Mouse (Mus musculus): Measurements from ENCODE around the gene Klhdc2. TPM values are rescaled to one million over a fixed set of nuclear protein-coding genes. Genes with fewer than 3 reads are reported as not detected.

The Klhdc2 gene
- total and polyA plus RNA-seq, 3 experiments, result 46.7 to 114 (median 93.1) TPM

DNA sequence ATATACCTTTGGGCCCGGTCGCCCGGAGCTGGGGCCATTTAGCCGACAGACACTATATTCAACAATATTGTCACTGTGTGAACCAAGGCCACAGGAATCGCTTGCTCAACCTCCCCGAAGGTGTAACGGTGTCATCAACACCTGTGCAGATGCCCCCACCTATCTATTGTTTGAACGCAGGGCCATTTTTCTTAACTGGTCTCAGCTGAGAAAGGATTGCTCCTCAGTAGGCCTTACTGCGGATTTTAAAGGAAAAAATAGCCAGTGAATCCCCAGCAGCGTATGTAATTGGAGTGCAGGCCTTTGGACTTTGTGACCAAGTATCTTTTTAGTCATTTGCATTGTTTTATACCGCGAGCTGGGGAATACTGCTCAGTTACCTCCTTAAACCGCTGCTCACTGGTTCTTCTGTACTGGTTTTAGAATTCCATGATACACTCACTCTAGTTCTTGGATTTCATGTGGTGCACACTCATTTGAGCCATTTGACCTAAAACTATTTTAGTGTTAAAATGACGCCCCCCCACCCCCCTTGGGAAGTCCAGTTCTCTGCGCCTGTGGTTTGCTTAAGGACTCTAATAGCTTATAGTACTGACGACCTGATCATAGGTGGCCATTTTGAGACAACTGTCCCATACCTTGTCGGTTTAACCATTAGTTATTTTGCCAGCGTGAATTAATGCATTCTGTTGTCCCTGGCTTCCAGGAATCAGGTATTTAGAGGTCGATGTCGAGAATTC, 1.1 kb downstream of the Klhdc2 start:
- intact Hi-C loops (cut with DNase I), result loop anchor here (2.0 to 5.0 kb wide), 2 partner anchors 57 to 100 kb away; partner anchors contain the start of genes Dnaaf2, Gm49383 and Klhdc1
- peaks cover 6% of the 10 kb centered on the region for H3K4me1 ChIP-seq (ENCODE audit: control insufficient read depth, insufficient read depth, low read length)
- peak overlapping the region; percentile 99 for H3K9ac ChIP-seq (ENCODE audit: low read depth, low read length)
- H3K36me3 ChIP-seq (ENCODE audit: control insufficient read depth, insufficient read depth, low read length), result peaks cover 8% of the 10 kb centered on the region
- 18% methylated on average over 20 of the region's 20 CpGs for WGBS
- H3K27ac ChIP-seq, result peak overlapping the region; percentile 95
- peak overlapping the region; percentile 80 for H3K4me3 ChIP-seq
- H3K79me2 ChIP-seq (replicated peaks; ENCODE audit: control insufficient read depth, insufficient read depth, low read length), result peaks cover 3% of the 10 kb centered on the region; the same call in 1 of the 2 replicates
- no peak for DNase-seq
- H3K27me3 ChIP-seq (ENCODE audit: control insufficient read depth, insufficient read depth, low read length), result no peaks in the 10 kb centered on the region
- TF ChIP-seq CTCF (IDR thresholded peaks at IDR 0.05) (no peak), EP300 (IDR thresholded peaks at IDR 0.05; ENCODE audit: insufficient read depth, low read depth, low read length) (no peak), POLR2A (IDR thresholded peaks at IDR 0.05; ENCODE audit: insufficient read depth, low read depth, low read length) (no peak)

DNA sequence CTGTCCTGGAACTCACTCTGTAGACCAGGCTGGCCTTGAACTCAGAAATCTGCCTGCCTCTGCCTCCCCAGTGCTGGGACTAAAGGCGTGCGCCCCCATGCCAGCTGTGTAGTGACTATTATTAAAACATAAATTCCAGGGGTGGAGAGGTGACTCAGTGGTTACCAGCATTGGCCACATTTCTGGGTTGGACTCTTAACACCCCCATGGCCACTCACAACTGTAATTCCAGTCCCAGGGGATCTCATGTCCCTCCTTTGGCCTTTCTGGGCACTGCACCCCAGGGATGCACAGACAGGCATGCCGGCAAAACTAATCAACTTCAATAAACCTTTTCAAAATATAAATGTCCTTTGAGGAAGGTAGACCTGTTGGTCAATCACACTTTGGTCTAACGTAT, 1.8 kb downstream of the Klhdc2 start:
- Histone ChIP-seq H3K4me1 (ENCODE audit: control insufficient read depth, insufficient read depth, low read length) (peaks cover 6% of the 10 kb centered on the region), H3K27me3 (ENCODE audit: control insufficient read depth, insufficient read depth, low read length) (no peaks in the 10 kb centered on the region), H3K79me2 (replicated peaks; ENCODE audit: control insufficient read depth, insufficient read depth, low read length) (peaks cover 3% of the 10 kb centered on the region; the same call in 1 of the 2 replicates), H3K36me3 (ENCODE audit: control insufficient read depth, insufficient read depth, low read length) (peaks cover 8% of the 10 kb centered on the region), H3K27ac (no peak overlapping the region), H3K4me3 (no peak overlapping the region), H3K9ac (ENCODE audit: low read depth, low read length) (no peak overlapping the region)
- no peak for DNase-seq
- TF ChIP-seq EP300 (IDR thresholded peaks at IDR 0.05; ENCODE audit: insufficient read depth, low read depth, low read length), result no peak
- 0 out of 2 replicates have a peak, but pooled peaks have one; percentile 5 for TF ChIP-seq CTCF (IDR thresholded peaks at IDR 0.05)
- no peak for TF ChIP-seq POLR2A (IDR thresholded peaks at IDR 0.05; ENCODE audit: insufficient read depth, low read depth, low read length)
- 80% methylated on average over 4 of the region's 4 CpGs for WGBS
- intact Hi-C loops (cut with DNase I), result loop anchor here (5.0 kb wide), 1 partner anchor 101 kb away; the partner anchor contains the start of genes Dnaaf2 and Gm49383

DNA sequence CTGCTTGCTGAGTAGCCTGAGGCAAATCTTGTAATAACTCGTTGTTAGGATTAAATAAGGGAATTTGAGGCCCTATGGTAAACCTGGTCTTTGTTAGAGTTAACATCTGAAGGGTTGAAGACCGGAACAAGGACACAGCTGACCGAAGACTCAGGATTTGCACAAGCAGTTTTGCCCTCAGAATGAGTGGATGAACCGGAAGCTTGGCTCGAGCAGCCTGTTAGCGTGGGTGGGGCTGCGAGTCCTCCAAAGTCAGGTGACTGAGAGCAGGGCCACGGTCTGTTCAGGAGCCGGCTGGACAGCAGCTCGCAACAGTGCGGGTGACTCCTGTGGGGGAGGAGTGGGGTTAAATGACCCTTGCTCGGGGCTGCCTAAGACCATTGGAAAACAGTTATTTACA, 2.8 kb downstream of the Klhdc2 start:
- intact Hi-C loops (cut with DNase I), result loop anchor here (5.0 kb wide), 1 partner anchor 102 kb away; the partner anchor contains the start of genes Dnaaf2 and Gm49383

DNA sequence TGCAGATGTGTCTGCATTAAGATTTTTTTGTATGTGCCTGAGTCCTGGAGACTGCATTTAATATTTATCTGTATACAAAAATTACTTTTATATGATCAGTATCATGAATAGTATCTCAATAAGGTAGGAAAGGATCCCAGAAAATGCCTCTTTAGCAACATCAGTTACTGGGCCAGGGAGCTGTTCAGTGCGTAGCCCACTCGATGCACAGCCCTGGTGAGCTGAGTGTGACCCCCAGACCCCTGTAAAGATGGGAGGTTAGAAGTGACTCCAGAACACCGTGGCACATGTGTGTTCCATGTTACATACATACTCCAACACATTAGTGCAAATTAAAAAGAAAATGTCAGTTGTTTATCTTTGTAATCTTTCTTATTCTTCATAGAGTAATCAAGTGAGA, 3.4 kb downstream of the Klhdc2 start:
- Histone ChIP-seq H3K36me3 (ENCODE audit: control insufficient read depth, insufficient read depth, low read length) (peaks cover 8% of the 10 kb centered on the region), H3K4me3 (no peak overlapping the region), H3K9ac (ENCODE audit: low read depth, low read length) (no peak overlapping the region), H3K27ac (no peak overlapping the region; the same call in 1 of the 2 replicates), H3K27me3 (ENCODE audit: control insufficient read depth, insufficient read depth, low read length) (no peaks in the 10 kb centered on the region), H3K4me1 (ENCODE audit: control insufficient read depth, insufficient read depth, low read length) (peaks cover 6% of the 10 kb centered on the region), H3K79me2 (replicated peaks; ENCODE audit: control insufficient read depth, insufficient read depth, low read length) (peaks cover 3% of the 10 kb centered on the region; the same call in 1 of the 2 replicates)
- intact Hi-C loops (cut with DNase I), result loop anchor here (5.0 kb wide), 1 partner anchor 103 kb away; the partner anchor contains the start of genes Dnaaf2 and Gm49383
- 93% methylated on average over 3 of the region's 3 CpGs for WGBS
- TF ChIP-seq CTCF (IDR thresholded peaks at IDR 0.05) (no peak), POLR2A (IDR thresholded peaks at IDR 0.05; ENCODE audit: insufficient read depth, low read depth, low read length) (no peak), EP300 (IDR thresholded peaks at IDR 0.05; ENCODE audit: insufficient read depth, low read depth, low read length) (no peak)
- DNase-seq, result no peak

More for the DNA sequence above, 2.8 kb downstream of the Klhdc2 start:
- no peak for TF ChIP-seq POLR2A (IDR thresholded peaks at IDR 0.05; ENCODE audit: insufficient read depth, low read depth, low read length)
- no peak for TF ChIP-seq CTCF (IDR thresholded peaks at IDR 0.05)
- no peak for TF ChIP-seq EP300 (IDR thresholded peaks at IDR 0.05; ENCODE audit: insufficient read depth, low read depth, low read length)
- no peaks in the 10 kb centered on the region for H3K27me3 ChIP-seq (ENCODE audit: control insufficient read depth, insufficient read depth, low read length)
- WGBS, result 15% methylated on average over 12 of the region's 12 CpGs
- H3K36me3 ChIP-seq (ENCODE audit: control insufficient read depth, insufficient read depth, low read length), result peaks cover 8% of the 10 kb centered on the region
- peak; percentile 52 to 62 for DNase-seq
- H3K9ac ChIP-seq (ENCODE audit: low read depth, low read length), result no peak overlapping the region
- H3K4me3 ChIP-seq, result 0 out of 2 replicates have a peak overlapping the region, but pooled peaks have one; percentile 17
- H3K79me2 ChIP-seq (replicated peaks; ENCODE audit: control insufficient read depth, insufficient read depth, low read length), result peaks cover 3% of the 10 kb centered on the region; the same call in 1 of the 2 replicates
- H3K27ac ChIP-seq, result peak overlapping the region; percentile 33; the same call in 1 of the 2 replicates
- H3K4me1 ChIP-seq (ENCODE audit: control insufficient read depth, insufficient read depth, low read length), result peaks cover 6% of the 10 kb centered on the region

DNA sequence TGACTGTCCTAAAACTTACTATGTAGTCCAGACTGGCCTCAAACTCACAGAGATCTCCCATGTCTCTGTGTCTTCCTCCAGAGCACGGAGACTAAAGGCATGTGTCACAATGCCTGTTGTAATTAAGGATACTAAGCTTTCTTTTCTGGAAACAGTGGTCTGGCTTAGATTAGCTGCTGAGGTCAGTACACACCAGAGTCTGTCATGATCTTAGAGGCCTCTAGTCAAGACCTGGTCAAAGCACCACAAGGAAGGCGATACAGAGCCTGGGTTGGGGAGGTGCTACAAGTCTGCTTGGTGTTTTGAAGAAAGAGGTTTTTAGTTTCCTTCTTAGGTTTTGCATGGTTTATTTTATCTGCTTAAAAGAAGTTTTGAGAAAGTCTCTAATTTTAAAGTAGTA, 3.9 kb downstream of the Klhdc2 start:
- 86% methylated on average over 2 of the region's 2 CpGs for WGBS
- Histone ChIP-seq H3K27ac (no peak overlapping the region), H3K4me3 (no peak overlapping the region), H3K27me3 (ENCODE audit: control insufficient read depth, insufficient read depth, low read length) (no peaks in the 10 kb centered on the region), H3K79me2 (replicated peaks; ENCODE audit: control insufficient read depth, insufficient read depth, low read length) (peaks cover 3% of the 10 kb centered on the region; the same call in 1 of the 2 replicates), H3K9ac (ENCODE audit: low read depth, low read length) (no peak overlapping the region), H3K4me1 (ENCODE audit: control insufficient read depth, insufficient read depth, low read length) (peaks cover 6% of the 10 kb centered on the region), H3K36me3 (ENCODE audit: control insufficient read depth, insufficient read depth, low read length) (peaks cover 8% of the 10 kb centered on the region)
- no peak for TF ChIP-seq EP300 (IDR thresholded peaks at IDR 0.05; ENCODE audit: insufficient read depth, low read depth, low read length)
- TF ChIP-seq POLR2A (IDR thresholded peaks at IDR 0.05; ENCODE audit: insufficient read depth, low read depth, low read length), result no peak
- DNase-seq, result no peak
- intact Hi-C loops (cut with DNase I), result no loop called here

DNA sequence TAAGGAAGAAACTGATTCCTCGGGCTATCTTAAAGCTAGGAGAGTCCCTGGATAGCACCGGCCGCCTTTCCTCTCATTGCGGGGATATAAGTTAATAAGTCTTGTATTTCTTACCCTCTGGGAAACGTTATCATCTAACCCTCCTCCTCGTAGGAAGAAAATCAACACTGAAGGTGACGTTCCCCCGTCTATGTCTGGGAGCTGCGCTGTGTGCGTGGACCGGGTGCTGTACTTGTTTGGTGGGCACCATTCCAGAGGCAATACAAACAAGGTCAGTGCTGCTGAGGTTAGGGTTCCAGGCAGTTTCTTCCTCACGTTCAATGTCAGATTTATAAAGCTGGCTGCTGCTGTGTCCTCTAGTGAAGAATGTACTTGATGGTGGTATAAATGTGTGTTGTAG, 5.7 kb downstream of the Klhdc2 start:
- H3K36me3 ChIP-seq (ENCODE audit: control insufficient read depth, insufficient read depth, low read length), result peaks cover 10% of the 10 kb centered on the region
- no peak overlapping the region for H3K27ac ChIP-seq
- intact Hi-C loops (cut with DNase I), result no loop called here
- H3K9ac ChIP-seq (ENCODE audit: low read depth, low read length), result no peak overlapping the region
- no peaks in the 10 kb centered on the region for H3K27me3 ChIP-seq (ENCODE audit: control insufficient read depth, insufficient read depth, low read length)
- H3K79me2 ChIP-seq (replicated peaks; ENCODE audit: control insufficient read depth, insufficient read depth, low read length), result peaks cover 2% of the 10 kb centered on the region; the same call in 1 of the 2 replicates
- no peak for DNase-seq
- H3K4me1 ChIP-seq (ENCODE audit: control insufficient read depth, insufficient read depth, low read length), result peaks cover 6% of the 10 kb centered on the region
- H3K4me3 ChIP-seq, result no peak overlapping the region
- WGBS, result 87% methylated on average over 12 of the region's 12 CpGs
- TF ChIP-seq CTCF (IDR thresholded peaks at IDR 0.05) (no peak), EP300 (IDR thresholded peaks at IDR 0.05; ENCODE audit: insufficient read depth, low read depth, low read length) (no peak), POLR2A (IDR thresholded peaks at IDR 0.05; ENCODE audit: insufficient read depth, low read depth, low read length) (no peak)
